Mouse (Mus musculus): Measurements from ENCODE around the gene Tnfrsf13c.

DNA sequence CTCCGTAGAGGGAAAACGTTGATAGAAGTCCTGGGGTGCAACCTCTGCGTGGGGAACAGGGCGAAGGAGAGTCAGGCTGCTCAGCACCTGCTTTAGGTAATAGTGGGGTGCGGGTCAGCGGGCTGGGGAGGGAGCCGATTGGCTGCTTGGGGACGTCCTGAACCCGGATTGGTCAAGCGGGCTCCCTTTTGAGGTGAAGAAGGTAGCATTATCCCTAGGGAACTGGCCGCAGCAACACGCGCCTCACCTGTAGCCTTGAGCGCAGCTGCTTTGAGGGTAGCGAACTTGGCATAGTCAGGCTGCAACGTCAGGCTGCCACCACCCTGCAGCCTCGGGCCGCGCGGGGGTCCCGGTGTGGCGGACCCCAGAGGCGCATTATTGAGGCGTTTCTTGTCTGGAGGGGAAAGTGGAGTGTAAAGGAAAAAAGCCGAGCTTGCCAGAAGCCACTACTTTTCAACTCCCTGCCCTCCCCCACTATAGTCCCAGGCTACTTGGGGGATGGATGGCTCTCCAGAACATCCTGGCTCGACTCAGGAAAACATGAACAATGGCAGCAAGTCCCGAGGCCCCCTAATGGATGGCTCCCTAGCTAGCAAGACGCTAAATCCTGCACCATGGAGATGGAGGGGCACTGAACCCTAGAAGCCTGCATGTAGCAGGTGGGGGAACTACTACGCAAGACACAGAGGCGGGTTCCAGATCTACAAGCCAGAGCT is 16.5 kb downstream of the Tnfrsf13c start:
- no peak for TF ChIP-seq CTCF (IDR thresholded peaks at IDR 0.05; ENCODE audit: low read depth, low read length)
- no peak for TF ChIP-seq POLR2A (IDR thresholded peaks at IDR 0.05; ENCODE audit: extremely low read depth, insufficient read depth, low read length)
